Mouse (Mus musculus): Measurements from ENCODE around the gene Tmem30b.
"Not testable (repeated sequence)": the region's sequence is repeated elsewhere in the genome, so short reads cannot be mapped to it uniquely, and the experiment has no call there.

- TF ChIP-seq MYOD1 (IDR thresholded peaks at IDR 0.05; ENCODE audit: control insufficient read depth in 1 of 3, insufficient read length in 2 of 3, low read depth in 2 of 3); POLR2AphosphoS2 (IDR thresholded peaks at IDR 0.05; ENCODE audit: insufficient read length, low read depth); TCF12 (IDR thresholded peaks at IDR 0.05; ENCODE audit: insufficient read depth, poor library complexity, severe bottlenecking); MAX (IDR thresholded peaks at IDR 0.05; ENCODE audit: low read depth); POLR2A (IDR thresholded peaks at IDR 0.05; ENCODE audit: insufficient read length, low read depth); REST (IDR thresholded peaks at IDR 0.05; ENCODE audit: insufficient read depth, insufficient read length); CEBPB (IDR thresholded peaks at IDR 0.05; ENCODE audit: insufficient read depth, poor library complexity, severe bottlenecking); USF1 (IDR thresholded peaks at IDR 0.05; ENCODE audit: low read depth); MYOG (IDR thresholded peaks at IDR 0.05; ENCODE audit: control insufficient read depth in 1 of 3, insufficient read depth in 1 of 3, insufficient read length in 2 of 3, low read depth in 2 of 3): not testable (repeated sequence)
Observed at GRCm38 (mm10) chr12:73563122-73563521, 16.9 kb upstream of the Tmem30b start.

Data from myocyte (in vitro differentiated cells).